Mouse (Mus musculus) E14TG2a.4 (cell line): ENCODE results near the gene Dhtkd1.

Experiments
- H3K27me3 ChIP-seq: 2 replicates; pipeline ENCODE4 v1.6.1; 2014; ENCODE audit warnings: low read length, control low read depth; ENCODE audit not compliant: insufficient read depth
- H3K36me3 ChIP-seq: 2 replicates; pipeline ENCODE4 v1.6.1; 2014; ENCODE audit warnings: low read length, control low read depth; ENCODE audit not compliant: insufficient read depth
- H3K4me1 ChIP-seq: replicated peaks from 2 replicates; pipeline ENCODE4 v1.6.1; 2014; ENCODE audit warnings: low read depth, low read length, control low read depth
- H3K4me3 ChIP-seq: replicated peaks from 2 replicates; pipeline ENCODE4 v1.5.1; 2014; ENCODE audit warnings: mild to moderate bottlenecking, low read length
- H3K9me3 ChIP-seq: 2 replicates; pipeline ENCODE4 v1.6.1; 2014; ENCODE audit warnings: low read length, control low read depth
- CTCF ChIP-seq: conservative IDR thresholded peaks from 2 replicates; pipeline ENCODE4 v1.5.1; 2014; ENCODE audit warnings: low read length
- NANOG ChIP-seq: IDR thresholded peaks from 2 replicates; pipeline ENCODE4 v1.6.1; 2014; ENCODE audit warnings: borderline replicate concordance, low read length, mixed read lengths
- POU5F1 ChIP-seq: IDR thresholded peaks from 2 replicates; pipeline ENCODE4 v1.6.1; 2014; ENCODE audit warnings: low read length, borderline replicate concordance

The Dhtkd1 gene

DNA sequence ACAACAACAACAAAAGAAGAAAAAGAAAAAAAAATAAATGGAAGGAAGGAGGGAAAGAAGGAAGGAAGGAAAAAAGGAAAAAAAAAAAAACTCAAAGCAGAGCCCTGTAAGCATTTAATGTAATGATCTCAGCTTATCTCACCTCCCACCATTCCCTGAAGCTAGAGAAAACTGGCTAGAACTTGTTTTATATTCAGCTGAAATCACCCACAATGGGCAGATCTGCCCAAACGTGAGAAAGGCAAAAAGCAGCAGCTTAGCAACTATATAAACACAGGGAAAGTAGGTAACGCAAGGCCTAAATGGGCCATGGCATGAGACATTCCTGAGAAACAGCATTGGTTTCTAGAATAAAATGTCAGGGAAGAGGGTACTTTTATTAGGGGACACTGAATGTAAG is 53.2 kb downstream of the Dhtkd1 start:
- Histone ChIP-seq H3K4me1 (peaks cover 15% of the 10 kb centered on the region), H3K9me3 (no peaks in the 10 kb centered on the region), H3K36me3 (peaks cover 61% of the 10 kb centered on the region), H3K4me3 (no peak overlapping the region), H3K27me3 (no peaks in the 10 kb centered on the region)
- TF ChIP-seq POU5F1 (no peak), NANOG (no peak), CTCF (no peak)

DNA sequence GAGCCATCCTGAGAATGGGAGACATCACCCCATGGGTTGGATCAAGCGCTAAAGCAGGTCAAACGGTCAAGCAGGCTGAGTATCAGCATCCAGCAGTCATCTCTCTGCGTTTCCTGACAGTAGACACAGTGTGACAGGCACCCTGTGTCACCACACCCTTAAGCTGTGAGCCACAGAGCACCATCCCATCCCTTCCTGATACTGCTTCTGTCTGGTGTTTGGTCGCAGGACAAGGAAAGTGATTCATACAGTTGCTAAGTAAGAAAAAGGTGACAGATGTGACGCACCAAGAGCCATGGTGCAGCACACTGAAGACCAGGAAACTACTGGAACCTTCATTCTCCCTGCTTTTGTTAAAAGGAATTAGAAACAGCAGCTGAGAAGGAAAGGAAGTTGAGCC is 53.7 kb downstream of the Dhtkd1 start:
- TF ChIP-seq POU5F1 (no peak), NANOG (no peak), CTCF (no peak)

DNA sequence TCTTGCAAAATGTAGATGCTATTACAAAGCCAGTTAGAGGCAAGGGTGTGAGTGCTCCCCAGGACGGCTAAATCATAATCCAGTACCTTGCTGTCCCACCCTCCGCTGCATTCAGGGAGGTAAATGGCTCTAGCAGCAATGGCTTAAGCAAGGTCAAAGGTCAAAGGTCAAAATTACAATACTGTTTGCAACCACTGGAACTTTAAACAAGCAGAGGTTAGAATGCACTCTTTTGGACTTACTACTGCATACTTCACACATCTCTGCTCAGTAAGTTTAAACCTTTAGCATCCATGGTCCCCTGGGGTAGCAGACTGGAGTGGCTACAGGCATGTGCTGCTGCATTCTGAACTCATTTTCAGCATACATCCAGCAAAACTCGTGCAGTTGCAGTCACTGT is 65.1 kb downstream of the Dhtkd1 start:
- Histone ChIP-seq H3K27me3 (no peaks in the 10 kb centered on the region), H3K4me1 (peaks cover 17% of the 10 kb centered on the region), H3K4me3 (no peak overlapping the region), H3K36me3 (peaks cover 90% of the 10 kb centered on the region), H3K9me3 (no peaks in the 10 kb centered on the region)
- TF ChIP-seq CTCF, result no peak
- no peak for TF ChIP-seq POU5F1
- TF ChIP-seq NANOG, result no peak

More for the DNA sequence above, 53.7 kb downstream of the Dhtkd1 start:
- H3K36me3 ChIP-seq, result peaks cover 65% of the 10 kb centered on the region
- H3K4me3 ChIP-seq, result no peak overlapping the region
- H3K9me3 ChIP-seq, result no peaks in the 10 kb centered on the region
- no peaks in the 10 kb centered on the region for H3K27me3 ChIP-seq
- peaks cover 12% of the 10 kb centered on the region for H3K4me1 ChIP-seq

DNA sequence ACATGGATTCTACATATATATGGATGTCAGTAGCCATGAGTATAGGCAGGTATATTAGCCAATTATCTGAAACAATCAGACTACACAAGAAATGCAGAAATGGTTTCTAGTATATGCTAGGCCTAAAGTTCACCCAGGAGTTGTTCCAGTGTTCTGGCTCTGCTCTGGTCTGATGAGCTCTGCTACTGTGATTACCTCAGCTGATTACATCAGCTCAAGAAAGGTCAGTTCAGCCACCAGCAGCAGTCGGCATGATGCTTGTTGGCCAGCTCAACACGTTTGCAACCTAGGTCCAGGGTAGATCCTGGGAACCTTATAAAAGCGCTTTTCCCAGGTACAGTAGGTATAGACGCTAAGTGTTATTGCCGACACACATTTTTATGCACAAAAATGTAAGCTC is 72.8 kb downstream of the Dhtkd1 start:
- Histone ChIP-seq H3K4me3 (no peak overlapping the region), H3K36me3 (peaks cover 85% of the 10 kb centered on the region), H3K9me3 (no peaks in the 10 kb centered on the region), H3K4me1 (peaks cover 8% of the 10 kb centered on the region), H3K27me3 (no peaks in the 10 kb centered on the region)
- TF ChIP-seq POU5F1 (no peak), NANOG (no peak), CTCF (no peak)

DNA sequence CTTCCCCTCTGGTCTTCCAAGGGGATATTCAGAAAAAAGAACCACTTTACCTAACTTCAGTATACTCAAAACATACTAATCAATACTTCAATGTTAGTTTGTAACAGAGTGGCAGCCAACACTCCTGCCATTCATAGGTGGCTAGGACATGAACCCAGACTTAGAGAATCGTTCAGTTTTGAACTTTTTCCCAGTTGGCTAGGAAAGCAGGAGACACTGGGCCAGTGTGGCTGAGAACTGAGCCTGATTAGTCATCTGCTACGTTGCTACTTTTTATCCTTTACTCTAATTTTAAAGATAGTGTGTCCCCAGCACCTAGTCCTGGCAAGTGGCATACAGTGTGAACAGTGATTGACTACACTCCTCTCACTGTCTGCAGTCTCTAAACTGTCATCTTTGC is 74.9 kb downstream of the Dhtkd1 start:
- no peaks in the 10 kb centered on the region for H3K9me3 ChIP-seq
- peaks cover 2% of the 10 kb centered on the region; the same call in 1 of the 2 replicates for H3K4me1 ChIP-seq
- no peak overlapping the region for H3K4me3 ChIP-seq
- no peaks in the 10 kb centered on the region for H3K27me3 ChIP-seq
- TF ChIP-seq CTCF (no peak), NANOG (no peak), POU5F1 (no peak)
- H3K36me3 ChIP-seq, result peaks cover 85% of the 10 kb centered on the region

DNA sequence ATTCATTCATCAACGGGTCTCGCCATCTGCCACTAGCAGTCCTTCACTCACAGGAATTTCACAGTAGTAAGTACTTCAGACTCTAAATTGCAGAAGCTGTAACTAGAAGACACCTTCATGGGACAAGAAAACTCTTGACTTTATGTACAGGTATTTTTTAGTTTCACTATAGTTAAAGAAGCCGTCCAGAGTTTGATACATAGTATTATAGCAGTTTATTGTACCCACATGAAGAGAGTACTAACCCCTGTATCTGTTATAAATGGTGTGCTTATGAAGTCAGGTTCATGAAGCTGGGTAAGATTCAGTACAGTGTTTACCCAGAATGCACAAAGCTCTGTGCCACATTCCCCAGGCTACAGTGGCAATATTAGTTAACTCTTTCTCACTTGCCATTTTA is 79.8 kb downstream of the Dhtkd1 start, which contains the start of gene Gm13199:
Gm13199 (minus strand) TSS at position 101 of the 400 bp plus-strand sequence.
- TF ChIP-seq CTCF (no peak), NANOG (no peak), POU5F1 (no peak)
- no peaks in the 10 kb centered on the region for H3K27me3 ChIP-seq

DNA sequence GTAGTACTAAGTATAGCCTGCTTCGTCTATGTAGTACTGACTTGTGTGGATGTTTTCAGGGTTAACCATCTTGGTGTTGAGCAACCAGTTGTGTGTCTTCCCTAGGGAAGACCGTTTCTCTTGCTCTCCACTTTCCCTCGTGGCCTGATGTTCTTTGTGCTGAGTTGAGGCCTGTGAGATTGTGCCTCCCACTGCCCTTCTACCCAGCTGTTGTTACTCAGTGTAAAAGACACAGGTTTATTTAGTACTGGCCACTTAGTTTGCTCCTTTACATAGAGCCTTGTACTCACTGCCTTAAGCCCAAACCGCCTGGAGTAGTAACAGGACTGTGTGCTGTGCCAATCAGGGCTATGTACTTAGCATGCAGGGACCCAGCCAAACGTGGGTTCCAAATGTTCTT is 90.7 kb downstream of the Dhtkd1 start:
- Histone ChIP-seq H3K9me3 (no peaks in the 10 kb centered on the region), H3K4me3 (no peak overlapping the region), H3K4me1 (peaks cover 47% of the 10 kb centered on the region), H3K36me3 (peaks cover 80% of the 10 kb centered on the region), H3K27me3 (no peaks in the 10 kb centered on the region)
- no peak for TF ChIP-seq CTCF
- TF ChIP-seq NANOG, result no peak
- TF ChIP-seq POU5F1, result no peak

More for the DNA sequence above, 79.8 kb downstream of the Dhtkd1 start, which contains the start of gene Gm13199:
- Histone ChIP-seq H3K4me1 (no peaks in the 10 kb centered on the region; the same call in 1 of the 2 replicates), H3K36me3 (peaks cover 93% of the 10 kb centered on the region), H3K9me3 (no peaks in the 10 kb centered on the region), H3K4me3 (no peak within 1 kb of the TSS)

DNA sequence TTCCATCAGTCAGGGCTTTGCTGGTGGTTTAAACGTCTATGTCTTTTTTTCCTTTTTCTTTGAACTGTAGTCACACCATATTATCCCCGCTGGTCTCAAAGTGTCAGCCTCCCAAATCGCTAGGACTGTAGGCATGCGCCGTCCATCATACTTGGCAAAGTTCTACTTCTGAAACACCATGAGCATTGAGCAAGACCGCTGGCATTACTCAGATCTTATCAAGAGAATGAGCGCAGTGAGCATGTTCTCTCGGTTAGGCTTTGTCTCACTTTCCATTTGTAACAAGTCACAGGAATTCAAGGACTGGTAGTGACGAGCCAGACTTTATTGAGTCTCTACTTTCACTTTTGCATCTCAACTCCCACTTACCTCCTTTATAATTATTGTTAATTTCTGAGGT is 91.5 kb downstream of the Dhtkd1 start:
- H3K9me3 ChIP-seq, result no peaks in the 10 kb centered on the region
- peaks cover 79% of the 10 kb centered on the region for H3K36me3 ChIP-seq
- no peaks in the 10 kb centered on the region for H3K27me3 ChIP-seq
- H3K4me3 ChIP-seq, result no peak overlapping the region
- TF ChIP-seq CTCF (no peak), NANOG (no peak), POU5F1 (no peak)
- H3K4me1 ChIP-seq, result peaks cover 55% of the 10 kb centered on the region
